Mouse (Mus musculus): ENCODE measurements around the gene Fam240b. TPM values are rescaled to one million over a fixed set of nuclear protein-coding genes. Genes with fewer than 3 reads are reported as not detected.
A peak's percentile ranks its signal among the peaks of the same experiment; 100 is the strongest.

The Fam240b gene
- polyA plus RNA-seq, 1 experiment from 2014 or later: not detected

DNA sequence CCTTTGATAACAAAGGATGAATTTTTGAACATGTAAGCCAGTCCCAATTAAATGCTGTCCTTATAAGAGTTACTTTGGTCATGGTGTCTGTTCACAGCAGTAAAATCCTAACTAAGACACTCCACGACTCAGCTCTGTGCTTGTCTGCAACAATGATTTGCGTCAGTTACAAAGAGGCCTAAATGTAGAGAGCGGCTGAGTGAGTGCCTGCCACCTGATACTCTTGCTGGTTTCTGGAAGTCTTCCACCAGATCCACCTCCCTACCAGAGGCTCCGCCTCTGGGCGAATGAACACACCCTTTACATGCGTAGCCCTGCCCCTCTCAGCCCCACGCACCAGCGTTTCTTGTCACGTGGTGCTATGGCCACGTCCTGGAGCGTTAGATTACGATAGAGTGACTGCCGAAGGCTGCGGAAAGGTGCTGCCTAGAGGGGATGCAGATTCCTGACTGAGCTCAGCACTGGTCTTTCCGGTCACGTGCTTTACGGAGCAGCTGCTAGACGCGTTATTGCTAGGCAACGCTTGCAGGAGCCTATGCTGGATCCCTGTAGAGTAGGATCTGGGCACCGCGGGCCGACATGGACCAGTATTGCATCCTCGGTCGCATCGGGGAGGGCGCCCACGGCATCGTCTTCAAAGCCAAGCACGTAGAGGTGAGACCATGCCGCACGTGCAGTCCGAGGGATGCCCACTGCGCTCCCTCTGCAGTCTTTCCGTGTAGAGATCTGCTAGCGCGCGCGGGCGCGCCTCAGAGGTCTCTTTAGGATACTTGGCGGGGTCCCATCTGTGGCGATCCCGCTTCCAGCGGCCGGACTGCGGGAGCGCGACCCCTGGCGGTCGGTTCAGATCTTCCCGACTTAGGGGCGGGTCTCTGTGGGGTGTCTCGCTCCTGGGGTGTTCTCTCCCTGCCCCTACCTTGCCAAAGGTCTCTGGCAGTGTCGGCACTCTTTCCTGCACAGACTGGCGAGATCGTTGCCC lies 65.3 kb downstream of the Fam240b start, which contains the start of gene Cdk20:
Gene Cdk20 (plus strand): TSS at position 298 of the 979 bp plus-strand sequence.
- under 1% methylated on average over 57 of the region's 57 CpGs for WGBS
- H3K4me1 ChIP-seq (replicated peaks): peaks cover 17% of the 10 kb centered on the region
- H3K9me3 ChIP-seq: no peaks in the 10 kb centered on the region
- DNase-seq (ENCODE audit: low spot score): peak; percentile 93
- peak within 1 kb of the TSS; percentile 92 for H3K27ac ChIP-seq
- peak within 1 kb of the TSS; percentile 73 for H3K4me3 ChIP-seq
- 0 out of 2 replicates have a peak, but pooled peaks cover 3% of the 10 kb centered on the region for H3K36me3 ChIP-seq
- H3K27me3 ChIP-seq (ENCODE audit: insufficient read depth, poor library complexity, severe bottlenecking): no peaks in the 10 kb centered on the region

Other genes with a start within 250 kb of the Fam240b start
- 11.2 and 16.3 TPM in 2 replicates for gene Cdc14b, start 222.5 kb downstream of the Fam240b start, polyA plus RNA-seq (2016; fragmentation: Nextera tagmentation; extraction: Ambion mirVana)
- 21.5 and 26.7 TPM in 2 replicates for gene Aaed1, start 185.1 kb downstream of the Fam240b start, polyA plus RNA-seq (2016; fragmentation: Nextera tagmentation; extraction: Ambion mirVana)
- 135 and 146 TPM in 2 replicates for gene Ctsl, start 126.9 kb downstream of the Fam240b start, polyA plus RNA-seq (2016; fragmentation: Nextera tagmentation; extraction: Ambion mirVana)
- gene Cdk20, start 65.5 kb downstream of the Fam240b start, polyA plus RNA-seq (2016; fragmentation: Nextera tagmentation; extraction: Ambion mirVana): 10.6 TPM in 2 replicates